Mouse (Mus musculus) heart, embryonic 16.5 days (tissue): ENCODE results near the gene Sox10. TPM values are rescaled to one million over a fixed set of nuclear protein-coding genes. Genes with fewer than 3 reads are reported as not detected.

ENCODE experiments used
- ATAC-seq: fragments of 200-750 bp; cut with Nextera tagmentation; replicated peaks from 2 replicates; pipeline ENCODE4 v1.8.0; 2017; ENCODE audit warnings: moderate number of reproducible peaks; ENCODE audit not compliant: insufficient read depth, low FRiP score; ENCODE audit errors: extremely low read depth
- H3K27ac ChIP-seq: fragments of 300-500 bp; sonication (generic); 2 replicates; pipeline ENCODE4 v1.5.1; 2014; ENCODE audit warnings: mild to moderate bottlenecking, low read length, control low read depth, moderate library complexity
- H3K27me3 ChIP-seq: fragments of 300-500 bp; sonication (generic); 2 replicates; pipeline ENCODE4 v1.6.1; 2014; ENCODE audit warnings: low read length, mixed read lengths; ENCODE audit not compliant: control insufficient read depth, insufficient read depth
- H3K36me3 ChIP-seq: fragments of 300-500 bp; sonication (generic); 2 replicates; pipeline ENCODE4 v1.6.1; 2014; ENCODE audit not compliant: control insufficient read depth, insufficient read depth
- H3K4me1 ChIP-seq: fragments of 300-500 bp; sonication (generic); 2 replicates; pipeline ENCODE4 v1.6.1; 2014; ENCODE audit warnings: low read length, mixed read lengths; ENCODE audit not compliant: control insufficient read depth, insufficient read depth
- H3K4me2 ChIP-seq: fragments of 300-500 bp; sonication (generic); 2 replicates; pipeline ENCODE4 v1.6.1; 2014; ENCODE audit warnings: low read depth, mild to moderate bottlenecking, control low read depth, low read length
- H3K4me3 ChIP-seq: fragments of 300-500 bp; sonication (generic); 2 replicates; pipeline ENCODE4 v1.5.1; 2014; ENCODE audit warnings: mild to moderate bottlenecking, control low read depth, low read length
- H3K9ac ChIP-seq: fragments of 300-500 bp; sonication (generic); 2 replicates; pipeline ENCODE4 v1.6.1; 2014; ENCODE audit warnings: low read length, control low read depth
- H3K9me3 ChIP-seq: fragments of 300-500 bp; sonication (generic); replicated peaks from 2 replicates; pipeline ENCODE4 v1.6.1; 2016; ENCODE audit warnings: low read length; ENCODE audit not compliant: control insufficient read depth
- WGBS: fragments of 180-500 bp; shearing (Covaris S2); extraction: QIAGEN DNeasy Blood & Tissue Kit; methylation state at CpG from one replicate; pipeline ENCODE4 v1.1.7; 2014; 5-methylcytosine and 5-hydroxymethylcytosine counted together
- polyA plus RNA-seq: library from polyadenylated mRNA; unstranded; fragments of >200 nt; fragmentation: Nextera tagmentation; extraction: Ambion mirVana; gene quantifications from 2 replicates; pipeline ENCODE4 v1.2.1, GENCODE M21; 2015

The Sox10 gene
- polyA plus RNA-seq, 1 experiment from 2014 or later: 0.39 TPM

- no peak overlapping the region for H3K9ac ChIP-seq
- peaks cover 17% of the 10 kb centered on the region for H3K4me1 ChIP-seq
- no peak overlapping the region for H3K4me2 ChIP-seq
- ATAC-seq: no peak
- H3K27me3 ChIP-seq: no peaks in the 10 kb centered on the region
- H3K36me3 ChIP-seq: peaks cover 36% of the 10 kb centered on the region
- no peak overlapping the region; the same call in 1 of the 2 replicates for H3K27ac ChIP-seq
- H3K4me3 ChIP-seq: no peak overlapping the region
- no peaks in the 10 kb centered on the region for H3K9me3 ChIP-seq
- WGBS: 85% methylated on average over 9 of the region's 9 CpGs
Observed at GRCm38 (mm10) chr15:79134496-79135270, 30.4 kb downstream of the Sox10 start.

- Histone ChIP-seq H3K27ac (no peak overlapping the region), H3K27me3 (no peaks in the 10 kb centered on the region), H3K4me1 (peaks cover 17% of the 10 kb centered on the region), H3K9ac (no peak overlapping the region), H3K4me2 (no peak overlapping the region), H3K36me3 (peaks cover 46% of the 10 kb centered on the region), H3K9me3 (no peaks in the 10 kb centered on the region; the same call in 1 of the 2 replicates), H3K4me3 (no peak overlapping the region)
- no peak for ATAC-seq
- 74% methylated on average over 6 of the region's 6 CpGs for WGBS
Observed at GRCm38 (mm10) chr15:79133191-79133661, 31.8 kb downstream of the Sox10 start.

GRCm38 (mm10) chr15:79131442-79131841 is 33.6 kb downstream of the Sox10 start:
- no peak overlapping the region for H3K4me2 ChIP-seq
- peak overlapping the region; percentile 68 for H3K27ac ChIP-seq
- H3K9me3 ChIP-seq: peaks cover 5% of the 10 kb centered on the region
- no peak overlapping the region for H3K4me3 ChIP-seq
- 48% methylated on average over 7 of the region's 7 CpGs for WGBS
- no peak for ATAC-seq
- H3K4me1 ChIP-seq: peaks cover 17% of the 10 kb centered on the region
- H3K9ac ChIP-seq: peak overlapping the region; percentile 38; the same call in 1 of the 2 replicates
- H3K27me3 ChIP-seq: no peaks in the 10 kb centered on the region
- peaks cover 63% of the 10 kb centered on the region for H3K36me3 ChIP-seq

- Histone ChIP-seq H3K4me3 (no peak overlapping the region), H3K9ac (peak overlapping the region; percentile 38; the same call in 1 of the 2 replicates), H3K4me1 (peaks cover 17% of the 10 kb centered on the region), H3K27ac (peak overlapping the region; percentile 68), H3K36me3 (peaks cover 68% of the 10 kb centered on the region), H3K27me3 (no peaks in the 10 kb centered on the region), H3K9me3 (peaks cover 5% of the 10 kb centered on the region), H3K4me2 (no peak overlapping the region)
- ATAC-seq: no peak
- 60% methylated on average over 10 of the region's 10 CpGs for WGBS
Observed at GRCm38 (mm10) chr15:79130782-79131181, 34.3 kb downstream of the Sox10 start.

GRCm38 (mm10) chr15:79129311-79129710 is 35.7 kb downstream of the Sox10 start:
- WGBS: 73% methylated on average over 7 of the region's 7 CpGs
- peaks cover 78% of the 10 kb centered on the region for H3K36me3 ChIP-seq
- H3K27ac ChIP-seq: no peak overlapping the region
- no peak overlapping the region for H3K4me3 ChIP-seq
- H3K9me3 ChIP-seq: peaks cover 5% of the 10 kb centered on the region
- H3K9ac ChIP-seq: no peak overlapping the region
- H3K4me2 ChIP-seq: no peak overlapping the region
- no peaks in the 10 kb centered on the region for H3K27me3 ChIP-seq
- no peak for ATAC-seq
- peaks cover 25% of the 10 kb centered on the region for H3K4me1 ChIP-seq

- peaks cover 5% of the 10 kb centered on the region for H3K9me3 ChIP-seq
- H3K4me1 ChIP-seq: peaks cover 34% of the 10 kb centered on the region
- no peak overlapping the region for H3K9ac ChIP-seq
- WGBS: 94% methylated on average over 5 of the region's 5 CpGs
- H3K27ac ChIP-seq: no peak overlapping the region
- no peak for ATAC-seq
- H3K4me3 ChIP-seq: no peak overlapping the region
- no peaks in the 10 kb centered on the region for H3K27me3 ChIP-seq
- no peak overlapping the region for H3K4me2 ChIP-seq
- peaks cover 72% of the 10 kb centered on the region for H3K36me3 ChIP-seq
Observed at GRCm38 (mm10) chr15:79128208-79128607, 36.8 kb downstream of the Sox10 start.

- 90% methylated on average over 12 of the region's 12 CpGs for WGBS
- Histone ChIP-seq H3K27ac (no peak overlapping the region), H3K4me1 (peaks cover 41% of the 10 kb centered on the region), H3K27me3 (no peaks in the 10 kb centered on the region), H3K4me2 (no peak overlapping the region), H3K9me3 (peaks cover 5% of the 10 kb centered on the region), H3K9ac (no peak overlapping the region), H3K36me3 (peaks cover 69% of the 10 kb centered on the region), H3K4me3 (no peak overlapping the region)
- no peak for ATAC-seq
Observed at GRCm38 (mm10) chr15:79127101-79127500, 37.9 kb downstream of the Sox10 start.

GRCm38 (mm10) chr15:79126217-79126932 is 38.7 kb downstream of the Sox10 start:
- ATAC-seq: no peak
- 82% methylated on average over 13 of the region's 13 CpGs for WGBS

More at GRCm38 (mm10) chr15:79126217-79126932, 38.7 kb downstream of the Sox10 start:
- Histone ChIP-seq H3K4me2 (no peak overlapping the region), H3K4me1 (peaks cover 36% of the 10 kb centered on the region), H3K36me3 (peaks cover 66% of the 10 kb centered on the region), H3K27ac (no peak overlapping the region), H3K9me3 (peaks cover 5% of the 10 kb centered on the region), H3K9ac (no peak overlapping the region), H3K27me3 (no peaks in the 10 kb centered on the region), H3K4me3 (no peak overlapping the region)
